Mouse (Mus musculus) olfactory bulb, adult 2 months (tissue): ENCODE results near the gene Hist1h3d.

ENCODE experiments used
- CTCF ChIP-seq: fragments of 200-500 bp; IDR thresholded peaks from 2 replicates; pipeline ENCODE4 v1.5.1; 2012; ENCODE audit warnings: low read depth, mild to moderate bottlenecking, low read length, moderate library complexity; ENCODE audit not compliant: insufficient read depth
- POLR2A ChIP-seq: fragments of 200-500 bp; IDR thresholded peaks from 2 replicates; pipeline ENCODE4 v1.6.1; 2012; ENCODE audit warnings: mild to moderate bottlenecking, low read depth, low read length, moderate library complexity; ENCODE audit not compliant: insufficient read depth

- TF ChIP-seq CTCF (no peak), POLR2A (no peak)
Observed at GRCm38 (mm10) chr13:23595185-23595584, 19.6 kb downstream of the Hist1h3d start.
